Mouse (Mus musculus): Measurements from ENCODE around the gene Noc4l. TPM values are rescaled to one million over a fixed set of nuclear protein-coding genes. Genes with fewer than 3 reads are reported as not detected.

Gene Noc4l
- polyA plus RNA-seq, 1 experiment from 2014 or later = 47.6 TPM

- Histone ChIP-seq H3K36me3 (ENCODE audit: control insufficient read depth, insufficient read depth, low read length) (peaks cover 8% of the 10 kb centered on the region), H3K9me3 (replicated peaks; ENCODE audit: control insufficient read depth, low read length, poor library complexity, severe bottlenecking) (no peaks in the 10 kb centered on the region), H3K27ac (ENCODE audit: low read length) (no peak overlapping the region), H3K4me2 (ENCODE audit: low read length) (no peak overlapping the region), H3K9ac (ENCODE audit: low read depth, low read length) (no peak overlapping the region), H3K4me1 (ENCODE audit: control insufficient read depth, insufficient read depth, low read length) (no peaks in the 10 kb centered on the region; the same call in 1 of the 2 replicates), H3K27me3 (ENCODE audit: control insufficient read depth, insufficient read depth, low read depth, low read length) (no peaks in the 10 kb centered on the region), H3K4me3 (ENCODE audit: low read depth, low read length) (no peak overlapping the region)
- ATAC-seq = no peak
- WGBS = 75% methylated on average over 5 of the region's 5 CpGs
These were observed 41.6 kb downstream of the Noc4l start for GRCm38 (mm10) chr5:110611435-110612158.

- Histone ChIP-seq H3K4me3 (ENCODE audit: low read depth, low read length) (no peak overlapping the region), H3K4me1 (ENCODE audit: control insufficient read depth, insufficient read depth, low read length) (no peaks in the 10 kb centered on the region; the same call in 1 of the 2 replicates), H3K27ac (ENCODE audit: low read length) (no peak overlapping the region), H3K4me2 (ENCODE audit: low read length) (no peak overlapping the region), H3K9me3 (replicated peaks; ENCODE audit: control insufficient read depth, low read length, poor library complexity, severe bottlenecking) (no peaks in the 10 kb centered on the region), H3K9ac (ENCODE audit: low read depth, low read length) (no peak overlapping the region), H3K27me3 (ENCODE audit: control insufficient read depth, insufficient read depth, low read depth, low read length) (no peaks in the 10 kb centered on the region), H3K36me3 (ENCODE audit: control insufficient read depth, insufficient read depth, low read length) (peaks cover 8% of the 10 kb centered on the region)
- 90% methylated on average over 7 of the region's 7 CpGs for WGBS
- no peak for ATAC-seq
These were observed 42.7 kb downstream of the Noc4l start for GRCm38 (mm10) chr5:110610484-110610883.

- Histone ChIP-seq H3K27ac (ENCODE audit: low read length) (no peak overlapping the region), H3K27me3 (ENCODE audit: control insufficient read depth, insufficient read depth, low read depth, low read length) (no peaks in the 10 kb centered on the region), H3K9ac (ENCODE audit: low read depth, low read length) (no peak overlapping the region), H3K36me3 (ENCODE audit: control insufficient read depth, insufficient read depth, low read length) (peaks cover 3% of the 10 kb centered on the region), H3K4me1 (ENCODE audit: control insufficient read depth, insufficient read depth, low read length) (no peaks in the 10 kb centered on the region; the same call in 1 of the 2 replicates), H3K9me3 (replicated peaks; ENCODE audit: control insufficient read depth, low read length, poor library complexity, severe bottlenecking) (no peaks in the 10 kb centered on the region), H3K4me2 (ENCODE audit: low read length) (no peak overlapping the region), H3K4me3 (ENCODE audit: low read depth, low read length) (no peak overlapping the region)
- 86% methylated on average over 5 of the region's 5 CpGs for WGBS
- no peak; the same call in 1 of the 2 replicates for ATAC-seq
These were observed 43.3 kb downstream of the Noc4l start for GRCm38 (mm10) chr5:110609868-110610267.

- Histone ChIP-seq H3K4me2 (ENCODE audit: low read length) (no peak overlapping the region), H3K36me3 (ENCODE audit: control insufficient read depth, insufficient read depth, low read length) (no peaks in the 10 kb centered on the region), H3K9me3 (replicated peaks; ENCODE audit: control insufficient read depth, low read length, poor library complexity, severe bottlenecking) (no peaks in the 10 kb centered on the region), H3K27me3 (ENCODE audit: control insufficient read depth, insufficient read depth, low read depth, low read length) (no peaks in the 10 kb centered on the region), H3K27ac (ENCODE audit: low read length) (no peak overlapping the region), H3K4me3 (ENCODE audit: low read depth, low read length) (no peak overlapping the region), H3K4me1 (ENCODE audit: control insufficient read depth, insufficient read depth, low read length) (no peaks in the 10 kb centered on the region; the same call in 1 of the 2 replicates), H3K9ac (ENCODE audit: low read depth, low read length) (0 out of 2 replicates have a peak overlapping the region, but pooled peaks have one; percentile 6)
- 82% methylated on average over 3 of the region's 3 CpGs for WGBS
- ATAC-seq = no peak
These were observed 43.8 kb downstream of the Noc4l start for GRCm38 (mm10) chr5:110609425-110609824.

DNA sequence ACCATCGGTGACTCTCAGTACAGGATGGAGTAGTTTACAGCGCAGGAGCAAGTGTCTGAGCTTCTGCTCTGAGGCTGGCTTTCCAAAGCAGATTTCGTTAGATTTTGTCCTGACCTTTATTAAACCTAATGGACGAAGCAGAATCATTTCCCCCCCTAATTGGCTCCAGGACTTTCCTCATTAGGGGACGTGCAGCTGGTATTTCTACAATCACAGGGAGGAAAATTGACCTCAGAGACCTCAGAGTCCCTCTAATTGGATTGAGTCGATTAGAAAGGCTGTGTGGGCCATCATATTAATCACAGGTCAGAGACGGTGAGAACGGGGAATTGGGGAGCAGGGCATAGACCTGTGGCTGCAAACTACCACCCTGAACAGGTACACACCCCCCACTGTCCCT lies 44.3 kb downstream of the Noc4l start:
- Histone ChIP-seq H3K27ac (ENCODE audit: low read length) (no peak overlapping the region), H3K27me3 (ENCODE audit: control insufficient read depth, insufficient read depth, low read depth, low read length) (no peaks in the 10 kb centered on the region), H3K4me3 (ENCODE audit: low read depth, low read length) (no peak overlapping the region), H3K4me2 (ENCODE audit: low read length) (no peak overlapping the region), H3K9me3 (replicated peaks; ENCODE audit: control insufficient read depth, low read length, poor library complexity, severe bottlenecking) (no peaks in the 10 kb centered on the region), H3K9ac (ENCODE audit: low read depth, low read length) (no peak overlapping the region), H3K36me3 (ENCODE audit: control insufficient read depth, insufficient read depth, low read length) (no peaks in the 10 kb centered on the region), H3K4me1 (ENCODE audit: control insufficient read depth, insufficient read depth, low read length) (no peaks in the 10 kb centered on the region; the same call in 1 of the 2 replicates)
- WGBS = 44% methylated on average over 8 of the region's 8 CpGs
- no peak for ATAC-seq

- Histone ChIP-seq H3K4me1 (ENCODE audit: control insufficient read depth, insufficient read depth, low read length) (no peaks in the 10 kb centered on the region; the same call in 1 of the 2 replicates), H3K4me2 (ENCODE audit: low read length) (no peak overlapping the region), H3K36me3 (ENCODE audit: control insufficient read depth, insufficient read depth, low read length) (no peaks in the 10 kb centered on the region), H3K4me3 (ENCODE audit: low read depth, low read length) (no peak overlapping the region), H3K9ac (ENCODE audit: low read depth, low read length) (no peak overlapping the region), H3K27ac (ENCODE audit: low read length) (peak overlapping the region; percentile 22; the same call in 1 of the 2 replicates), H3K27me3 (ENCODE audit: control insufficient read depth, insufficient read depth, low read depth, low read length) (no peaks in the 10 kb centered on the region), H3K9me3 (replicated peaks; ENCODE audit: control insufficient read depth, low read length, poor library complexity, severe bottlenecking) (no peaks in the 10 kb centered on the region)
- WGBS = 84% methylated on average over 6 of the region's 6 CpGs
- no peak for ATAC-seq
These were observed 44.9 kb downstream of the Noc4l start for GRCm38 (mm10) chr5:110608336-110608735.

- Histone ChIP-seq H3K36me3 (ENCODE audit: control insufficient read depth, insufficient read depth, low read length) (no peaks in the 10 kb centered on the region), H3K9ac (ENCODE audit: low read depth, low read length) (no peak overlapping the region), H3K9me3 (replicated peaks; ENCODE audit: control insufficient read depth, low read length, poor library complexity, severe bottlenecking) (no peaks in the 10 kb centered on the region), H3K27ac (ENCODE audit: low read length) (no peak overlapping the region), H3K4me2 (ENCODE audit: low read length) (no peak overlapping the region), H3K27me3 (ENCODE audit: control insufficient read depth, insufficient read depth, low read depth, low read length) (no peaks in the 10 kb centered on the region), H3K4me3 (ENCODE audit: low read depth, low read length) (no peak overlapping the region), H3K4me1 (ENCODE audit: control insufficient read depth, insufficient read depth, low read length) (no peaks in the 10 kb centered on the region; the same call in 1 of the 2 replicates)
- WGBS = 82% methylated on average over 3 of the region's 3 CpGs
- no peak for ATAC-seq
These were observed 45.5 kb downstream of the Noc4l start for GRCm38 (mm10) chr5:110607767-110608166.

GRCm38 (mm10) chr5:110605531-110606221 lies 47.5 kb downstream of the Noc4l start:
- Histone ChIP-seq H3K9ac (ENCODE audit: low read depth, low read length) (no peak overlapping the region), H3K27me3 (ENCODE audit: control insufficient read depth, insufficient read depth, low read depth, low read length) (no peaks in the 10 kb centered on the region), H3K9me3 (replicated peaks; ENCODE audit: control insufficient read depth, low read length, poor library complexity, severe bottlenecking) (no peaks in the 10 kb centered on the region), H3K4me3 (ENCODE audit: low read depth, low read length) (no peak overlapping the region), H3K4me1 (ENCODE audit: control insufficient read depth, insufficient read depth, low read length) (no peaks in the 10 kb centered on the region; the same call in 1 of the 2 replicates), H3K4me2 (ENCODE audit: low read length) (no peak overlapping the region), H3K27ac (ENCODE audit: low read length) (no peak overlapping the region), H3K36me3 (ENCODE audit: control insufficient read depth, insufficient read depth, low read length) (no peaks in the 10 kb centered on the region)
- 66% methylated on average over 5 of the region's 5 CpGs for WGBS
- no peak for ATAC-seq

DNA sequence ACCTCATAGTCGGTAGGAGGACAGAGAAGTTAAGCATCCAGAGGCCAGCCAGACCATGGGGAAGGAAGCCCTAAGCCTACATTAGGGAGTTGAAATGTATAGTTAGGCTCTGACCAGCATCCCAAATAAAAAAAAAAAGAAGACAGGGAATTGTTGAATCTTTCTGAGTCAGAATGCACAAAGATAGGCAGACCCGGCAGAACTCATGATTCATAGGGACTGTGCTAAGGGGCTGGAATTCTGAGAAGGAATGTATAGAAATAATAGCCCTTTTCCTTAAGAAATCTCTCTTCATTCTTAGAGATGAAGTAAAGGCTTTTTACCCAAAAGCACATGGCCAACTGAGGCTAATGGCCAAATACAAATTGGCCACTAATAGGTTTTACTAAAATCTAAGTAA lies 48.9 kb downstream of the Noc4l start:
- H3K27ac ChIP-seq (ENCODE audit: low read length) = no peak overlapping the region
- H3K4me1 ChIP-seq (ENCODE audit: control insufficient read depth, insufficient read depth, low read length) = no peaks in the 10 kb centered on the region; the same call in 1 of the 2 replicates
- no peak for ATAC-seq
- H3K9ac ChIP-seq (ENCODE audit: low read depth, low read length) = no peak overlapping the region
- WGBS = 96% methylated on average over 2 of the region's 2 CpGs
- no peaks in the 10 kb centered on the region for H3K9me3 ChIP-seq (replicated peaks; ENCODE audit: control insufficient read depth, low read length, poor library complexity, severe bottlenecking)
- no peak overlapping the region for H3K4me3 ChIP-seq (ENCODE audit: low read depth, low read length)
- no peak overlapping the region for H3K4me2 ChIP-seq (ENCODE audit: low read length)
- no peaks in the 10 kb centered on the region for H3K27me3 ChIP-seq (ENCODE audit: control insufficient read depth, insufficient read depth, low read depth, low read length)
- H3K36me3 ChIP-seq (ENCODE audit: control insufficient read depth, insufficient read depth, low read length) = no peaks in the 10 kb centered on the region; the same call in 1 of the 2 replicates

Measured in midbrain, embryonic 16.5 days (tissue).